Mouse (Mus musculus): ENCODE data around the gene Phc3. TPM values are rescaled to one million over a fixed set of nuclear protein-coding genes. Genes with fewer than 3 reads are reported as not detected.

The Phc3 gene
- polyA plus RNA-seq, 1 experiment = 4.8 TPM

Other genes starting within 250 kb of the Phc3 start
- gene Samd7, start 223.1 kb downstream of the Phc3 start, polyA plus RNA-seq (2012; fragmentation: generic; extraction: Trizol) = not detected
- 19.5 TPM for gene Sec62, start 176.5 kb downstream of the Phc3 start, polyA plus RNA-seq (2012; fragmentation: generic; extraction: Trizol)
- gene Gpr160, start 113.5 kb downstream of the Phc3 start, polyA plus RNA-seq (2012; fragmentation: generic; extraction: Trizol) = 0.05 TPM
- 10.8 TPM for gene Prkci, start 26.3 kb upstream of the Phc3 start, polyA plus RNA-seq (2012; fragmentation: generic; extraction: Trizol)
- gene Skil, start 125.6 kb upstream of the Phc3 start, polyA plus RNA-seq (2012; fragmentation: generic; extraction: Trizol) = 11.2 TPM
- gene Cldn11, start 180.5 kb upstream of the Phc3 start, polyA plus RNA-seq (2012; fragmentation: generic; extraction: Trizol) = not detected

Measured in myocyte (in vitro differentiated cells).